Mouse (Mus musculus) hindbrain, embryonic 11.5 days (tissue): ENCODE data around the gene Abtb2. TPM values are rescaled to one million over a fixed set of nuclear protein-coding genes. Genes with fewer than 3 reads are reported as not detected.

ENCODE experiments used
- ATAC-seq: fragments of 200-750 bp; cut with Nextera tagmentation; 2 replicates; pipeline ENCODE4 v1.8.0; 2017; ENCODE audit warnings: mild to moderate bottlenecking, moderate TSS enrichment, moderate library complexity; ENCODE audit not compliant: low FRiP score
- DNase-seq: peaks from one replicate; pipeline ENCODE4 v3.0.0-alpha.2; 2015; ENCODE audit warnings: low spot score
- H3K27ac ChIP-seq: fragments of 300-500 bp; sonication (generic); 2 replicates; pipeline ENCODE4 v1.5.1; 2014; ENCODE audit warnings: mild to moderate bottlenecking, low read depth, low read length
- H3K27me3 ChIP-seq: fragments of 300-500 bp; sonication (generic); 2 replicates; pipeline ENCODE4 v1.6.1; 2014; ENCODE audit warnings: mild to moderate bottlenecking, low read length, moderate library complexity, mixed read lengths; ENCODE audit not compliant: control insufficient read depth, insufficient read depth
- H3K36me3 ChIP-seq: fragments of 300-500 bp; sonication (generic); 2 replicates; pipeline ENCODE4 v1.6.1; 2014; ENCODE audit warnings: mild to moderate bottlenecking, low read length, moderate library complexity, mixed read lengths; ENCODE audit not compliant: control insufficient read depth, insufficient read depth
- H3K4me1 ChIP-seq: fragments of 300-500 bp; sonication (generic); replicated peaks from 2 replicates; pipeline ENCODE4 v1.6.1; 2014; ENCODE audit warnings: low read length, mixed read lengths; ENCODE audit not compliant: control insufficient read depth, insufficient read depth
- H3K4me2 ChIP-seq: fragments of 300-500 bp; sonication (generic); replicated peaks from 2 replicates; pipeline ENCODE4 v1.6.1; 2014; ENCODE audit warnings: mild to moderate bottlenecking, low read depth, low read length
- H3K4me3 ChIP-seq: fragments of 300-500 bp; sonication (generic); 2 replicates; pipeline ENCODE4 v1.5.1; 2014; ENCODE audit warnings: low read depth, low read length
- H3K9ac ChIP-seq: fragments of 300-500 bp; sonication (generic); 2 replicates; pipeline ENCODE4 v1.6.1; 2014; ENCODE audit warnings: low read depth, low read length
- H3K9me3 ChIP-seq: fragments of 300-500 bp; sonication (generic); 2 replicates; pipeline ENCODE4 v1.6.1; 2016; ENCODE audit warnings: low read length; ENCODE audit not compliant: control insufficient read depth
- WGBS: fragments of 180-500 bp; shearing (Covaris S2); extraction: QIAGEN DNeasy Blood & Tissue Kit; methylation state at CpG from one replicate; pipeline ENCODE4 v1.1.7; 2014; 5-methylcytosine and 5-hydroxymethylcytosine counted together
- polyA plus RNA-seq: library from polyadenylated mRNA; unstranded; fragments of >200 nt; fragmentation: Nextera tagmentation; extraction: Ambion mirVana; gene quantifications from 2 replicates; pipeline ENCODE4 v1.2.1, GENCODE M21; 2014

Gene Abtb2
- polyA plus RNA-seq, 1 experiment from 2014 or later, result 14.6 TPM

GRCm38 (mm10) chr2:103564427-103565023 lies 1.6 kb upstream of the Abtb2 start:
- Histone ChIP-seq H3K4me3 (peak overlapping the region; percentile 71), H3K36me3 (no peaks in the 10 kb centered on the region), H3K9me3 (no peaks in the 10 kb centered on the region), H3K4me2 (peak overlapping the region; percentile 98), H3K27me3 (peaks cover 2% of the 10 kb centered on the region; the same call in 1 of the 2 replicates), H3K27ac (no peak overlapping the region), H3K9ac (peak overlapping the region; percentile 55; the same call in 1 of the 2 replicates), H3K4me1 (0 out of 2 replicates have a peak, but pooled peaks cover 2% of the 10 kb centered on the region)
- DNase-seq, result peak; percentile 51
- no peak for ATAC-seq
- WGBS, result 19% methylated on average over 8 of the region's 8 CpGs

- H3K4me3 ChIP-seq, result peak overlapping the region; percentile 71
- peaks cover 2% of the 10 kb centered on the region; the same call in 1 of the 2 replicates for H3K27me3 ChIP-seq
These were observed 929 bp upstream of the Abtb2 start for GRCm38 (mm10) chr2:103565171-103565591.

GRCm38 (mm10) chr2:103566423-103566712 lies 258 bp downstream of the Abtb2 start:
- no peak for DNase-seq
- Histone ChIP-seq H3K9me3 (no peaks in the 10 kb centered on the region), H3K27me3 (peaks cover 2% of the 10 kb centered on the region; the same call in 1 of the 2 replicates), H3K9ac (peak overlapping the region; percentile 75), H3K4me2 (peak overlapping the region; percentile 98), H3K27ac (peak overlapping the region; percentile 81; the same call in 1 of the 2 replicates), H3K36me3 (no peaks in the 10 kb centered on the region), H3K4me1 (0 out of 2 replicates have a peak, but pooled peaks cover 2% of the 10 kb centered on the region), H3K4me3 (peak overlapping the region; percentile 71)
- ATAC-seq, result peak; percentile 64
- WGBS, result under 1% methylated on average over 40 of the region's 40 CpGs

More at GRCm38 (mm10) chr2:103565171-103565591, 929 bp upstream of the Abtb2 start:
- Histone ChIP-seq H3K4me1 (0 out of 2 replicates have a peak, but pooled peaks cover 2% of the 10 kb centered on the region), H3K36me3 (no peaks in the 10 kb centered on the region), H3K4me2 (peak overlapping the region; percentile 98), H3K9ac (peak overlapping the region; percentile 55), H3K9me3 (no peaks in the 10 kb centered on the region), H3K27ac (no peak overlapping the region)
- peak; percentile 73 for DNase-seq
- ATAC-seq, result peak; percentile 36; the same call in 1 of the 2 replicates
- 2% methylated on average over 22 of the region's 22 CpGs for WGBS

- no peaks in the 10 kb centered on the region for H3K36me3 ChIP-seq
- peaks cover 2% of the 10 kb centered on the region; the same call in 1 of the 2 replicates for H3K27me3 ChIP-seq
- H3K9ac ChIP-seq, result peak overlapping the region; percentile 75
- peak; percentile 73 for DNase-seq
- H3K27ac ChIP-seq, result peak overlapping the region; percentile 81; the same call in 1 of the 2 replicates
- no peaks in the 10 kb centered on the region for H3K9me3 ChIP-seq
- H3K4me3 ChIP-seq, result peak overlapping the region; percentile 71
- H3K4me2 ChIP-seq, result peak overlapping the region; percentile 98
- WGBS, result 1% methylated on average over 79 of the region's 79 CpGs
- H3K4me1 ChIP-seq, result 0 out of 2 replicates have a peak, but pooled peaks cover 2% of the 10 kb centered on the region
- peak; percentile 51 for ATAC-seq
These were observed 807 bp downstream of the Abtb2 start for GRCm38 (mm10) chr2:103566713-103567521.

GRCm38 (mm10) chr2:103568161-103568560 lies 2.1 kb downstream of the Abtb2 start:
- no peak for ATAC-seq
- no peak overlapping the region for H3K27ac ChIP-seq
- peak; percentile 53 for DNase-seq
- H3K27me3 ChIP-seq, result no peaks in the 10 kb centered on the region
- peak overlapping the region; percentile 98 for H3K4me2 ChIP-seq
- no peaks in the 10 kb centered on the region for H3K36me3 ChIP-seq
- H3K4me1 ChIP-seq, result 0 out of 2 replicates have a peak, but pooled peaks cover 2% of the 10 kb centered on the region
- H3K9me3 ChIP-seq, result no peaks in the 10 kb centered on the region
- peak overlapping the region; percentile 71 for H3K4me3 ChIP-seq
- H3K9ac ChIP-seq, result peak overlapping the region; percentile 75; the same call in 1 of the 2 replicates
- WGBS, result 26% methylated on average over 7 of the region's 7 CpGs

GRCm38 (mm10) chr2:103569716-103570115 lies 3.6 kb downstream of the Abtb2 start:
- Histone ChIP-seq H3K9me3 (no peaks in the 10 kb centered on the region), H3K4me3 (peak overlapping the region; percentile 4; the same call in 1 of the 2 replicates), H3K4me1 (0 out of 2 replicates have a peak, but pooled peaks cover 2% of the 10 kb centered on the region), H3K9ac (no peak overlapping the region), H3K27me3 (no peaks in the 10 kb centered on the region), H3K4me2 (peak overlapping the region; percentile 98; the same call in 1 of the 2 replicates), H3K27ac (no peak overlapping the region), H3K36me3 (no peaks in the 10 kb centered on the region)
- ATAC-seq, result no peak
- WGBS, result 73% methylated on average over 1 of the region's 1 CpGs
- DNase-seq, result no peak

GRCm38 (mm10) chr2:103572354-103572753 lies 6.2 kb downstream of the Abtb2 start:
- 82% methylated on average over 2 of the region's 2 CpGs for WGBS
- H3K4me2 ChIP-seq, result no peak overlapping the region
- H3K36me3 ChIP-seq, result no peaks in the 10 kb centered on the region
- no peaks in the 10 kb centered on the region for H3K9me3 ChIP-seq
- ATAC-seq, result no peak
- no peaks in the 10 kb centered on the region for H3K4me1 ChIP-seq
- no peak overlapping the region for H3K9ac ChIP-seq
- no peak for DNase-seq
- H3K27ac ChIP-seq, result no peak overlapping the region
- no peaks in the 10 kb centered on the region for H3K27me3 ChIP-seq
- H3K4me3 ChIP-seq, result no peak overlapping the region

GRCm38 (mm10) chr2:103576371-103576770 lies 10.3 kb downstream of the Abtb2 start:
- no peak overlapping the region for H3K4me3 ChIP-seq
- DNase-seq (no peak), ATAC-seq (no peak)
- 85% methylated on average over 3 of the region's 3 CpGs for WGBS
- no peak overlapping the region for H3K9ac ChIP-seq
- no peaks in the 10 kb centered on the region for H3K4me1 ChIP-seq
- H3K36me3 ChIP-seq, result no peaks in the 10 kb centered on the region
- no peak overlapping the region for H3K27ac ChIP-seq
- no peaks in the 10 kb centered on the region for H3K9me3 ChIP-seq
- H3K4me2 ChIP-seq, result no peak overlapping the region
- H3K27me3 ChIP-seq, result no peaks in the 10 kb centered on the region
